Mouse (Mus musculus) limb, embryonic 11.5 days (tissue): ENCODE data around the gene Lenep. TPM values are rescaled to one million over a fixed set of nuclear protein-coding genes. Genes with fewer than 3 reads are reported as not detected.

Experiments used
- ATAC-seq: fragments of 200-750 bp; cut with Nextera tagmentation; 2 replicates; pipeline ENCODE4 v1.8.0; 2017; ENCODE audit warnings: low read depth; ENCODE audit not compliant: insufficient number of reproducible peaks, low FRiP score, low TSS enrichment
- DNase-seq: peaks from one replicate; pipeline ENCODE4 v3.0.0-alpha.2; 2015; ENCODE audit warnings: low spot score
- H3K27ac ChIP-seq: fragments of 300-500 bp; sonication (generic); replicated peaks from 2 replicates; pipeline ENCODE4 v1.5.1; 2014; ENCODE audit warnings: low read depth, mild to moderate bottlenecking, low read length
- H3K27me3 ChIP-seq: fragments of 300-500 bp; sonication (generic); 2 replicates; pipeline ENCODE4 v1.6.1; 2014; ENCODE audit warnings: mild to moderate bottlenecking, low read length, mixed read lengths; ENCODE audit not compliant: control insufficient read depth, insufficient read depth
- H3K36me3 ChIP-seq: fragments of 300-500 bp; sonication (generic); 2 replicates; pipeline ENCODE4 v1.6.1; 2014; ENCODE audit warnings: mild to moderate bottlenecking, low read length, moderate library complexity, mixed read lengths; ENCODE audit not compliant: control insufficient read depth, insufficient read depth
- H3K4me1 ChIP-seq: fragments of 300-500 bp; sonication (generic); 2 replicates; pipeline ENCODE4 v1.6.1; 2014; ENCODE audit warnings: low read length, mixed read lengths; ENCODE audit not compliant: control insufficient read depth, insufficient read depth
- H3K4me2 ChIP-seq: fragments of 300-500 bp; sonication (generic); 2 replicates; pipeline ENCODE4 v1.6.1; 2014; ENCODE audit warnings: low read depth, mild to moderate bottlenecking, moderate library complexity; ENCODE audit not compliant: severe bottlenecking
- H3K4me3 ChIP-seq: fragments of 300-500 bp; sonication (generic); 2 replicates; pipeline ENCODE4 v1.5.1; 2014; ENCODE audit warnings: low read depth, low read length
- H3K9ac ChIP-seq: fragments of 300-500 bp; sonication (generic); 2 replicates; pipeline ENCODE4 v1.6.1; 2014; ENCODE audit warnings: mild to moderate bottlenecking, low read length
- H3K9me3 ChIP-seq: fragments of 300-500 bp; sonication (generic); 2 replicates; pipeline ENCODE4 v1.6.1; 2016; ENCODE audit warnings: low read length; ENCODE audit not compliant: control insufficient read depth
- WGBS: fragments of 180-500 bp; shearing (Covaris S2); extraction: QIAGEN DNeasy Blood & Tissue Kit; methylation state at CpG from one replicate; pipeline ENCODE4 v1.1.7; 2014; 5-methylcytosine and 5-hydroxymethylcytosine counted together
- polyA plus RNA-seq: library from polyadenylated mRNA; unstranded; fragments of >200 nt; fragmentation: Nextera tagmentation; extraction: Ambion mirVana; gene quantifications from 2 replicates; pipeline ENCODE4 v1.2.1, GENCODE M21; 2014

Gene Lenep
- polyA plus RNA-seq, 1 experiment from 2014 or later = 0.61 TPM

DNA sequence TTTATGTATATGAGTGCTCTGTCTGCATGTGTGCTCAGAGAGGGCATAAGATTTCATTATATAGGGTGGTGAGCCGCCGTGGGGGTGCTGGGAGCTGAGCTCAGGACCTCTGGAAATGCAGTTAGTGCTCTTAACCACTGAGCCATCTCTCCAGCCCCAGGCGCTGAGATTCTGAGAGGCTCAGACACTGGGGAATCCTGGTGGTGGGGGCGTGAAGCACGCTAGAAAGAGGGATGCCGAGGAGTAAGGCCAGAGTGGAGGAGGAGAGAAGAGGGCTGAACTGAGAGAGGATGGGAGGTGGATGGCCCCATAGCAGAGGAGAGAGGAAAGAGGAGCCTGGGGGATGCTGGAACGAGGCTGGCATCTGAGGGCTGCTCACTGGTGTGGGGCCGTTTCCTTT is 38.0 kb downstream of the Lenep start:
- H3K27ac ChIP-seq = no peak overlapping the region
- DNase-seq (no peak), ATAC-seq (no peak)
- H3K9me3 ChIP-seq = no peaks in the 10 kb centered on the region
- H3K4me2 ChIP-seq = no peak overlapping the region; the same call in 1 of the 2 replicates
- no peaks in the 10 kb centered on the region for H3K27me3 ChIP-seq
- H3K36me3 ChIP-seq = no peaks in the 10 kb centered on the region
- 68% methylated on average over 8 of the region's 8 CpGs for WGBS
- H3K4me3 ChIP-seq = no peak overlapping the region
- H3K4me1 ChIP-seq = no peaks in the 10 kb centered on the region
- H3K9ac ChIP-seq = no peak overlapping the region

- no peak within 1 kb of the TSS for H3K27ac ChIP-seq
- no peak for DNase-seq
- H3K4me3 ChIP-seq = no peak within 1 kb of the TSS
- no peaks in the 10 kb centered on the region for H3K27me3 ChIP-seq
- no peak within 1 kb of the TSS for H3K4me2 ChIP-seq
- H3K9me3 ChIP-seq = no peaks in the 10 kb centered on the region
- 85% methylated on average over 7 of the region's 7 CpGs for WGBS
- H3K9ac ChIP-seq = no peak within 1 kb of the TSS
- ATAC-seq = no peak
- H3K4me1 ChIP-seq = no peaks in the 10 kb centered on the region
- H3K36me3 ChIP-seq = no peaks in the 10 kb centered on the region
Observed at GRCm38 (mm10) chr3:89361675-89362074, 40.9 kb downstream of the Lenep start, which contains the start of gene Dcst2. Gene Dcst2 (plus strand): TSS chr3:89361975.

DNA sequence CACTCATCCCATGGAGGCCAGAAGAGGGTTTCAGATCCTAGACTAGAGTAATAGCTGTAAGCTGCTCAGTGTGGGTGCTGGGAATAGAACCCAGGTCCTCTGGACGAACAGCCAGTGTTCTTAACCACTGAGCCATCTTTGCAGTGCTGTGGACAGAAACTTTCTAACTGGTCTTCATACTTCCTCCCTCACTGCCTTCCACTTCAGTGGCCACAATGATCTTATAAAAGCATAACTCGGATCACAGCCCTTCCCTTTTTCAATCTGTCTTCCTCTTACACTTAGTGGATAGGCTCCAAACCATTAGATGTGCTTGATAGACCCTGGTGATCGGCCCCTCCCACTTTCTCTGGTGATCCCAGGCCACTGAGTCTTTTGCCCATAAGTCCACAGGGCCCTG is 42.4 kb downstream of the Lenep start:
- Histone ChIP-seq H3K36me3 (no peaks in the 10 kb centered on the region), H3K4me2 (no peak overlapping the region), H3K9me3 (no peaks in the 10 kb centered on the region), H3K27me3 (no peaks in the 10 kb centered on the region), H3K4me3 (no peak overlapping the region), H3K4me1 (no peaks in the 10 kb centered on the region), H3K9ac (no peak overlapping the region), H3K27ac (no peak overlapping the region)
- ATAC-seq (no peak), DNase-seq (no peak)
- 76% methylated on average over 3 of the region's 3 CpGs for WGBS

GRCm38 (mm10) chr3:89359630-89360029 is 43.0 kb downstream of the Lenep start:
- no peak for ATAC-seq
- Histone ChIP-seq H3K4me3 (no peak overlapping the region), H3K36me3 (no peaks in the 10 kb centered on the region), H3K27me3 (no peaks in the 10 kb centered on the region), H3K27ac (no peak overlapping the region), H3K4me1 (no peaks in the 10 kb centered on the region), H3K4me2 (no peak overlapping the region), H3K9me3 (no peaks in the 10 kb centered on the region), H3K9ac (no peak overlapping the region)
- DNase-seq = no peak
- WGBS = 78% methylated on average over 6 of the region's 6 CpGs

DNA sequence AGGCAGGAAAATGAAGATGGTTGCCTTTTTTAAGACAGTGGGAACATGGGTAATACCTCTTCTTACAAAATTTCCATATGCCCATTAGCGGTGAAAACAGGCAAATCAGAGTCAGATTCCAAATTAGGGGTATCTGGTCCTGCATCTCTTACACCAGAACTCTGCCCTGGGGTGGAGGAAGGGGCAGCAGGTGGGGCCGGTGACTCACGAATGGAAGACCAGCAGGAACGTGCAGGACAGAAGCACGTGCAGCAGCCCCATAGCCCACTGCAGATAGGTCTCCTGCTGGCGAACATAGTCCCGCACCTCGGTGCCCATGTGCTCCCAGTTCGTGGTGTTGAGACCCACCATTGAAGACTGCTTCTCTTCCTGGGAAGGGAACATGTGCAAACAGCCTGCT is 46.6 kb downstream of the Lenep start:
- H3K4me1 ChIP-seq = no peaks in the 10 kb centered on the region
- H3K9me3 ChIP-seq = no peaks in the 10 kb centered on the region
- H3K27ac ChIP-seq = no peak overlapping the region
- 73% methylated on average over 9 of the region's 9 CpGs for WGBS
- no peaks in the 10 kb centered on the region for H3K36me3 ChIP-seq
- H3K9ac ChIP-seq = no peak overlapping the region
- ATAC-seq = no peak
- H3K4me3 ChIP-seq = no peak overlapping the region
- H3K4me2 ChIP-seq = no peak overlapping the region
- DNase-seq = no peak
- H3K27me3 ChIP-seq = no peaks in the 10 kb centered on the region

DNA sequence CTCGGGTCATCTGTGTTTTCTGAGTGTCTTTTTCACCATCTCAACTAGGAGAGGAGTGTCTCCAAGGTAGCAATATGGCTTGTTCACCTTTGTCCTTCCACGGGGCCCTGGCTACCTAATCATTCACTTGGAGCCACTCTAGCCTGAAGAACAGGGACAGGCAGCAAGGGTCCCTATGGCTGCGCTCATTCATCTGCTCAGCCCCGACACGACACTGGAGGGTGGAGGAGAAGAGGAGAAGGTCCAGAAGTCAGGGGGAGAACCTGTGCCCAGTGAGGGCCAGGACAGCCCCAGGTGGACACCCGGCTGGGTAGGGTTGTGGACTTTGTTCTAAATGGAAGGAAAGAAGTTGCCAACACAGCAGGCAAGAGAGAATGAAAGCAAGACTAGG is 47.1 kb downstream of the Lenep start:
- Histone ChIP-seq H3K9ac (no peak overlapping the region), H3K36me3 (no peaks in the 10 kb centered on the region), H3K27ac (no peak overlapping the region), H3K27me3 (no peaks in the 10 kb centered on the region), H3K4me1 (no peaks in the 10 kb centered on the region), H3K4me2 (no peak overlapping the region), H3K4me3 (no peak overlapping the region), H3K9me3 (no peaks in the 10 kb centered on the region)
- 77% methylated on average over 6 of the region's 6 CpGs for WGBS
- no peak for DNase-seq
- ATAC-seq = no peak

DNA sequence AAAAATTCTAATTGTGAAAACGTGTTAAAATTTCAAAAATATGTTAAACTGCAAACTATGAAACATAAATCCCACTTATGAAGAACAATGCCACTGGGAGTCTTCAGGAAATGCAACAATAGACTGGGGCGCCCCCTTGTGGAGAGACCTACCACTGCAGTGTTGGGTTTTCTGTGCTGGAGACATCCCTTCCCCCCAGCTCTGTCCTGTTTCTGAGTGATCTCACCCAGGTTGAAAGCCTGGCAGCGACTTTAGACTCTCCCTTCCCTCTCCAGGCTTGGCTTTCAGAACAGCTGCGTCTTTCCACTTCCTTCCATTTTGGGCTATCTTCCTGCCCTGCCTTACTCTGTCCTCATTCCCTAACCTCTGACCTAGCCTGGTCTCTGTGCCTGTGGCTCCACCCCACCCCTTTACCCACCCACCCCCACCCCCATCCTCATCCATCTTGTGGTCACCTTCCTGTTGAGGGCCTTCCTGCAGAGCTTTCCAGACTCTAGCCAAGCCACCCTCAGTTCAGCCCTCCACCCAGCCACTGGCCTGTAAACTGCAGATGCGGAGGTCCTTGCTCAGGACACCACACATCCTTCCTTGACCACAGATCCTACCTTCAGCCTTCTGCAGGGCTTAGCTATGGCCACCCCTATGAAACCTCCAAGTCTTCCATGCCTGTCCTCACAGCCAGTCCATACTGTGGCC is 47.6 kb downstream of the Lenep start:
- H3K4me2 ChIP-seq = no peak overlapping the region
- no peak overlapping the region for H3K9ac ChIP-seq
- no peaks in the 10 kb centered on the region for H3K9me3 ChIP-seq
- H3K27me3 ChIP-seq = no peaks in the 10 kb centered on the region
- H3K27ac ChIP-seq = no peak overlapping the region
- DNase-seq (peak; percentile 91), ATAC-seq (0 out of 2 replicates have a peak, but pooled peaks have one; percentile 8)
- 14% methylated on average over 5 of the region's 5 CpGs for WGBS
- no peak overlapping the region for H3K4me3 ChIP-seq
- H3K4me1 ChIP-seq = peaks cover 4% of the 10 kb centered on the region; the same call in 1 of the 2 replicates
- H3K36me3 ChIP-seq = no peaks in the 10 kb centered on the region

- Histone ChIP-seq H3K27ac (no peak overlapping the region), H3K27me3 (0 out of 2 replicates have a peak, but pooled peaks cover 3% of the 10 kb centered on the region), H3K36me3 (0 out of 2 replicates have a peak, but pooled peaks cover 2% of the 10 kb centered on the region), H3K4me1 (peaks cover 11% of the 10 kb centered on the region; the same call in 1 of the 2 replicates), H3K9me3 (no peaks in the 10 kb centered on the region), H3K4me2 (no peak overlapping the region), H3K4me3 (no peak overlapping the region), H3K9ac (no peak overlapping the region)
- ATAC-seq (no peak), DNase-seq (no peak)
- 46% methylated on average over 5 of the region's 5 CpGs for WGBS
Observed at GRCm38 (mm10) chr3:89351271-89351670, 51.3 kb downstream of the Lenep start.
